Mouse (Mus musculus) brain, embryonic 18.5 days (tissue): ENCODE results near the gene Ttc23l.
"Not testable (repeated sequence)": the region's sequence is repeated elsewhere in the genome, so short reads cannot be mapped to it uniquely, and the experiment has no call there.

ENCODE experiments used
- DNase-seq: peaks from one replicate; pipeline ENCODE4 v3.0.0-alpha.2; 2012; ENCODE audit warnings: low read depth, low spot score

The Ttc23l gene

GRCm38 (mm10) chr15:10515166-10515565 is 43.3 kb downstream of the Ttc23l start:
- no peak for DNase-seq

- no peak for DNase-seq
These were observed 52.4 kb downstream of the Ttc23l start for GRCm38 (mm10) chr15:10506099-10506498.

DNA sequence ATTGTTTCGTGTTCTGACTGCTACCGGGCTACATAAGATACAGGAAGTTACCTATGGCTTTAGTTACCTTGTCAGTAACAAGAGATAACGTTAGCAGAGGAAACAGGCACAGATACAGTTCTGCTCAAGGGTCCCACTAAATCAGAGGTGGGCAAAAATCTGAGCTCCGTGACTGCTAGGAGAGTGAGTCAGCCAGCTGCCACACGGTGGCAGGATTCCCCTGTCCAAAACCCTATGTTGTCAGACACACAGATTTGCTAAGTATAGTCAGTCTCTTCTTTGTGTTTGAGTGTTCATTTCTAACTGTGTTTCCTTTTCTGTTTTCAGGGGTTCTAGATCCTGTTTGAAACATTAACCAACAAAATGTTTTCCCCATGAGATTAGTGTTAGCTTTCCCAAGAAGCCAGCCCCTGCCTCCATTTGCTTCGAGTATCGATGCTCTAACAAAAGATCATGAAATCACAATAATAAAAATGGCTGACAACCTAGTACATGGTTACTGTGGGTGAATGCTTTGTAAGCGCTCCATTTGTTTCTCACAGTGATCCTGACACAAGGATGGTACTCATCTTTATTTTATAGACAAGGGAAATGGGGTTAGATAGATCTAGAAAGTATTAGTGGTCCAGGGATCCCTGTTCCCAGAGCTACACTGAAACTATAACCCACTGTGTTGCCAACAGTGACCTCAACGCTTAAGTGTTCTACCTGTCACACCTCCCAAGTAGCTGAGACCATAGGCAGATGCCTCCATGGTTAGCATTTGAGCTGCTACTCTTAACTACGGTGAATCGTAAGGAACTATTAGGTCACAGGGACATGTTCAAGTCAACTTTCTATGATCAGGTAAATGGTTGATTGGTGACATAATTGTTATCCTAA is 57.4 kb downstream of the Ttc23l start:
- no peak for DNase-seq

- no peak for DNase-seq
These were observed 58.4 kb downstream of the Ttc23l start for GRCm38 (mm10) chr15:10500035-10500434.

DNA sequence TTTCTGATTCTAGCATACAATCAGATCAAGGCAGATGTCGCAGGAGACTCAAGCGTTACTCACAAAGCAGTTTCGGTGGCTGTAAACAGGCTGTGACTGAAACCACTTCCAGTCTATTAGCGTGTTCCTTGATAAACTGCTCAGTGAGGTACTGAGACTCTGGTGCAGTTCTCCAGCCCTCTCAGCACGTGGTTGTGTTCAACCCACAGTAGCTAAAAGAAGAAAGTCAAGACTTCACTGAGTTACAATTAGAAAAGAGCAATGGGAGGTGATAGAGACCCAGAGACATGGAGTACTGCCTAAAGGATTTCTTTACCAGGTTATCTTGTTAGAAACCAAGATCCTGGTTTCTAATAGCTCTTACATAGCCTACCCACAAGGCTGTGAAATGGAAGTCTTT is 58.9 kb downstream of the Ttc23l start:
- DNase-seq = no peak

GRCm38 (mm10) chr15:10496696-10497095 is 61.8 kb downstream of the Ttc23l start:
- DNase-seq = not testable (repeated sequence)

GRCm38 (mm10) chr15:10495944-10496343 is 62.5 kb downstream of the Ttc23l start:
- no peak for DNase-seq

GRCm38 (mm10) chr15:10490101-10490500 is 68.4 kb downstream of the Ttc23l start:
- no peak for DNase-seq

DNA sequence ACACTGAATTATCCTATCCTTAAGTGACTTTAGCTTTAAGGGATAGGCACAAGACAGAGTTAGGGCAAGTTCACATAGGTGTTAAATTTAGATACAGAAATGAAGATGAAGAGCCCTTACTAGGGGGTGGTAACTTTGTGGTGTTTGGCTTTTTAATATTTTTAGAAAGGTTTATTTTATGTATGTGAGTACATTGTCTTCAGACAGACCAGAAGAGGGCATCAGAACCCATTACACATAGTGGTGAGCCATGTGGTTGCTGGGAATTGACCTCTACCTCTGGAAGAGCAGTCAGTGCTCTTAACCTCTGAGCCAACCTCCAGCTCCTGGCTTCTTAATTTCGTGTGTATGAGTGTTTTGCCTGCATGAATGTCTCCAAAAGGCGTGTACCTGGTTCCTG is 71.2 kb downstream of the Ttc23l start:
- no peak for DNase-seq

DNA sequence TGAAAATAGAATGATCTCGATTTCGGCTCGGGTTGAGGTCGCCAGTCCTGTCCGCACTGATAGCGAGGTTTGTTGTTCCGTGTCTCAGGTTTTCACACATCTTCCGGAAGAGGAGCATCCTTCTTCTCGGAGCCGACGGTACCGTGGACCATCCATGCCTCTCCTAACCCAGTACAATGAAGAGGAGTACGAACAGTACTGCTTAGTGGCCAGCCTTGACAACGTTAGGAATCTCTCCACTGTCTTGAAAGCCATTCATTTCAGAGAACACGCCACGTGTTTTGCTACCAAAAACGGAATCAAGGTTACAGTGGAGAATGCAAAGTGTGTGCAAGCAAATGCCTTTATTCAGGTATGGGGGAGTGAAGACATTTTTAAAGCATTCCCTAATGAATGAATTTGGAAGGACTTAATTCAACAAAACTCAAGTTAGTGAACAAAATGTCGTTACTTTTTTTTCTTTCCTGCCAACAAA is 72.1 kb downstream of the Ttc23l start:
- no peak for DNase-seq

- DNase-seq = peak; percentile 92
These were observed 72.7 kb downstream of the Ttc23l start, which contains the start of the genes Brix1 and Rad1 for GRCm38 (mm10) chr15:10485484-10486364. TSS of gene Brix1 (minus strand) at chr15:10485947. TSS of gene Rad1 (plus strand) at chr15:10486018.

- DNase-seq = no peak
These were observed 87.5 kb downstream of the Ttc23l start for GRCm38 (mm10) chr15:10470941-10471340.

DNA sequence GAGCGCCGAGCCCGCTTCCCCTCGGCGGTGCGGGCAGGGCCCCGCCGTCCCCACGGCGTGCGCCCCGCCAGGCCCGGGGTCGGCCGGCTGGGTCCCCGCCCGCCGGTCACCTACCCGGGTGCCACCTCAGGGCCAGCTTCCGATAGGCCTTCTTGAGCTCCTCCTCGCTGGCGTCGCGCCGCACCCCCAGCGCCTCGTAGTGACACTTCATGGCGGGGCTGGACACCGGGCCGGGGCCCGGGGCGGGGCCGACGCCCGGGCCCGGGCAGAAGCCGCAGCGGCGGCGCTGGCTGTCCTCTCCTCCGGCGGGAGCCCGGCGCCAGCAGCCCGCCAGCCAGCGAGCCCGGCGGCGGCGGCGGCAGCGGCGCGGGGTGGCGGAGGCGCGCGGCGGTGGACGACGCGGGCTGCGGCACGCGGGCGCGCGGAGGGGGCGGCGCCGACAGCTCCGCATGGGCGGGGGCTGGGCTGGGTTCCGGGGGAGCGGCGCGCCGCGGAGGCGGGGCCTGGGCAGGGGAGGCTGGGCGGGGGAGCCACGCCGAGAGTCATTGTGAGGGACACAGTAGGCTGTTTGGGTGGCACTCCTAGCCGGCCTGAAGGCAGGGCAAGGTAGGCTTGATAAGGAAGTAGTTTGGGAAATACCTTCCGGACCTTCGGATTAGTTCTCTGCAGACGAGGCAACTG is 88.2 kb downstream of the Ttc23l start, which contains the start of gene Dnajc21:
TSS of gene Dnajc21 (minus strand) at position 366 of the 681 bp plus-strand sequence.
- DNase-seq = peak; percentile 54

DNA sequence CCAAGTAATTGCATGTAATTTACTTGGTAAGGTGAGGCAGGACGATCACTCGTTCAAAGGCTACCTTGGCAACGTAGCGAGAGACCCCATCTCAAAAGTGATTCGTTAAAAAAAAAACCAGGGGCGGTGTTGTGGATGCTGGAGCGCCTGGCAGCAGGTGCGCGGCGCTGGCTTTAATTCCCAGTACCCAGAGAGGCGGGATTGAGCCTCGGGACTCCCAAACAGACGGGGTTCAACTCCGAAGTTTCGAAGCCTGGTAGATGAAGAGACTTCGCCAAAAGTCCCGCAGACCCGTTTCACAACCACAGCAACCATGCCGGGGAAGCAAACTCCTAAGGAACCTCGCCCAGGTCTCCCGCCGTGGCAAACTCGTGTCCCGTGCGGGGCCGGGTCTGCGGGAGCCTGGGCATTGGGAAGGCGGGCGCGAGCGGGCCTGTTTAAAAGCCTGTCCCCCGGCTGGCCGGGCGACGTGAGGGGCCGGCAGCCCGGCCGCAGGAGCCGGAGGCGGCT is 88.8 kb downstream of the Ttc23l start:
- no peak for DNase-seq

GRCm38 (mm10) chr15:10468761-10469160 is 89.7 kb downstream of the Ttc23l start:
- DNase-seq = no peak

GRCm38 (mm10) chr15:10464678-10465077 is 93.8 kb downstream of the Ttc23l start:
- no peak for DNase-seq

DNA sequence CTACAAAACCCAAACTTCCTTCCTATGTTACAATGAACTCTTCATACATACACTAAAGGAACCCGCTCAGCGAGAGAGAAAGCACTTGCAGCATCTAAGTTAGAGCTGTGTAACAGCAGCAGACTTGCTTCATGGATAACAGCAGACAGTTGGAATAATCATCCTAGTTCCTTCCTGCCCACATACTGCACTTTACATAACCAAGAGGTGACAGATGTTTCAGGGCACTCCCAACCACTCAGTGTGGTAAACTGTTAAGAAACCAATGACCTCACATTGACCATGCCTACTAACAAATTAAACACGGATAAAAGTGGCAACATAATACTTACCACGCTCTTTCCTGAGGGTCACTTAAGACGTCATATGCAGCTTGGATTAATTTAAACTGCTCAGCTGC is 94.9 kb downstream of the Ttc23l start:
- no peak for DNase-seq

- DNase-seq = no peak
These were observed 97.5 kb downstream of the Ttc23l start for GRCm38 (mm10) chr15:10460986-10461385.
